Mouse (Mus musculus): ENCODE measurements around the gene Gm8267.
"Not testable (repeated sequence)": the region's sequence is repeated elsewhere in the genome, so short reads cannot be mapped to it uniquely, and the experiment has no call there.

Gm8267 gene

GRCm38 (mm10) chr14:44750240-44750639 lies at the start of gene Gm8267:
Gm8267 (minus strand) TSS chr14:44750340.
- no peak for ATAC-seq (ENCODE audit: low TSS enrichment)

- not testable (repeated sequence) for ATAC-seq (ENCODE audit: low TSS enrichment)
These were observed 39.6 kb upstream of the Gm8267 start for GRCm38 (mm10) chr14:44789537-44790382.

- not testable (repeated sequence) for ATAC-seq (ENCODE audit: low TSS enrichment)
These were observed 7.4 kb downstream of the Gm8267 start for GRCm38 (mm10) chr14:44742789-44743188.

GRCm38 (mm10) chr14:44730711-44731110 lies 19.4 kb downstream of the Gm8267 start:
- not testable (repeated sequence) for ATAC-seq (ENCODE audit: low TSS enrichment)

- ATAC-seq (ENCODE audit: low TSS enrichment): not testable (repeated sequence)
These were observed 43.8 kb downstream of the Gm8267 start, which contains the start of gene Gm8257 for GRCm38 (mm10) chr14:44706356-44706755. Gm8257 (minus strand) TSS chr14:44706456.

Measured in frontal cortex, adult (tissue).